Mouse (Mus musculus): Measurements from ENCODE around the gene Gm8159. TPM values are rescaled to one million over a fixed set of nuclear protein-coding genes. Genes with fewer than 3 reads are reported as not detected.
A peak's percentile ranks its signal among the peaks of the same experiment; 100 is the strongest.
"Not testable (repeated sequence)": the region's sequence is repeated elsewhere in the genome, so short reads cannot be mapped to it uniquely, and the experiment has no call there.

Gm8159 gene
- total RNA-seq (2021): not detected
- long read RNA-seq, experiment 1: 0 reads
- long read RNA-seq, experiment 2: 0 reads

DNA sequence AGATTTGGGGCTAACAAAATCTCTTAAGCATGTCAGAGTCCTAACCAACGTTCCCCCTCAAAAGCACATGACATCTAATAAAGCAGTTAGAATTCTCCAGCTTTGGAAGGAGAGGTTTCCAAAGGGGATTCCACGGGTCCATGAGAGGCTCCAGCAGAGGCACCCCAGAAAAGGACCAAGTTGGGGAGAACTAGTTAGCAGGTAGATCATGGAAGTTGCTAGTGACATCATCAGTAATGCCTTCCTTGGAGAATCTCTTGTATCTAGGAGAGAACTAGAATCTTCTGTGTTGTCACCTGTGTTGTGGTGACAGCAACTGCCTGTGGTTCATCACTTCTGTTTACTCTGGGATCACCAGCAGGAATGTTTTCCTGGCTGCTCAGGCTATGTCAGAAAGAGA, at the start of gene Gm8159:
TSS of gene Gm8159 (plus strand) at position 301 of the 400 bp plus-strand sequence.
- not testable (repeated sequence) for DNase-seq (ENCODE audit: low spot score in 2 of 2)

DNA sequence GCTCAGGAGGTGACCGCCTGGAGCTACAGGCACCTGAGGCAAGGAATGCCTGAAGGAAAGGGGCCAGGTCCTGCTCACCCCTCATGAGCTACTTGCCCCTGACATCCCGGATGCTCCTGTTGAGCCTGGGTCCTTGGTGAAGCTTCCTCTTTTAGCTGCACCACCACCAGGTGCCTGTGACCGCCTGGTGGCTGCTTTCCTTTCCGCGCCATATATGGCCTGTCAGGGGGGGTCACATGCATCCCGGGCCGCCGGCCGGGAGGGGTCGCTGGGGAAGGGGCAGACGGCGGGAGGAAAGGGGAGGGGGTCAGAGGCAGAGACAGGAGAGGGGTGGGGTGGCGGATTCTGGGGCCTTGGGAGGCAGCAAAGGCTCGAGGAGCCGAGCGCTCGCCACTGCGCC, 17.2 kb downstream of the Gm8159 start:
- DNase-seq (ENCODE audit: low spot score in 2 of 2): peak; percentile 2 to 13

- peak; percentile 24 to 27 for DNase-seq (ENCODE audit: low spot score in 2 of 2)
Measured at GRCm38 (mm10) chr14:4650324-4650723, 18.2 kb downstream of the Gm8159 start.

GRCm38 (mm10) chr14:4663892-4664291, 31.7 kb downstream of the Gm8159 start, which contains the start of gene Gm3239:
TSS of gene Gm3239 (plus strand) at chr14:4664192.
- not testable (repeated sequence) for DNase-seq (ENCODE audit: low spot score in 2 of 2)

Other genes starting within 250 kb of the Gm8159 start
- gene Gm3159, start 234.8 kb upstream of the Gm8159 start, total RNA-seq (2021): not detected
- gene Gm3164, start 216.9 kb upstream of the Gm8159 start, total RNA-seq (2021): under 1 TPM; 0.42 to 0.82 TPM
- gene Gm3173, start 201.4 kb upstream of the Gm8159 start, total RNA-seq (2021): 1 to 10 TPM in 1 of 2 experiments, not detected in 1; 1.9 TPM
- gene Gm3182, start 150.6 kb upstream of the Gm8159 start, total RNA-seq (2021): not detected
- gene Gm3047, start 76.9 kb upstream of the Gm8159 start, total RNA-seq (2021): not detected
- not detected for gene Gm3239, start 31.8 kb downstream of the Gm8159 start, total RNA-seq (2021)
- gene Gm7876, start 76.9 kb downstream of the Gm8159 start, total RNA-seq (2021): not detected
- under 1 TPM in 1 of 2 experiments, not detected in 1; 0.28 TPM for gene Gm3252, start 94.4 kb downstream of the Gm8159 start, total RNA-seq (2021)
- gene Gm9602, start 144.0 kb downstream of the Gm8159 start, total RNA-seq (2021): not detected
- gene Gm3269, start 205.8 kb downstream of the Gm8159 start, total RNA-seq (2021): not detected
- gene Gm3264, start 223.2 kb downstream of the Gm8159 start, total RNA-seq (2021): 1 to 10 TPM in 1 of 2 experiments, not detected in 1; 2.1 TPM